8 mouse cellular contexts compared by ENCODE assay signal in genomic region chr4:62674031-62674995, GRCm38 (mm10).
A peak's percentile ranks its signal among the peaks of the same experiment; 100 is the strongest.
DNase-seq lines count a peak whose midpoint lies in the region; ATAC-seq lines count a peak whose summit lies in the region.

No protein-coding gene starts in this region.

- 1% methylated on average over 30 of the region's 30 CpGs for WGBS in forebrain, embryonic 11.5 days
- WGBS in intestine, embryonic 15.5 days, result 4% methylated on average over 30 of the region's 30 CpGs
- 1% methylated on average over 30 of the region's 30 CpGs for WGBS in midbrain, embryonic 11.5 days

- DNase-seq in adrenal gland, postnatal 10 days, result peak; percentile 55
- DNase-seq in adrenal gland, adult 18-20 months (ENCODE audit: low spot score in 2 of 2), result no peak
- DNase-seq in ZHBTc4 (ENCODE audit: low read depth, low spot score), result peak; percentile 42
- peak; percentile 77 for DNase-seq in forebrain, embryonic 11.5 days (ENCODE audit: low spot score)
- DNase-seq in midbrain, embryonic 11.5 days (ENCODE audit: low spot score, missing footprints), result peak; percentile 95
- DNase-seq in ovary, postnatal 36 days (ENCODE audit: low spot score), result no peak
- DNase-seq in right cerebral cortex, postnatal 14 days, result no peak

- peak overlapping the region; percentile 51 for H3K4me3 ChIP-seq in forebrain, embryonic 11.5 days (ENCODE audit: low read depth, low read length)
- H3K4me3 ChIP-seq in intestine, embryonic 15.5 days (replicated peaks), result peak overlapping the region; percentile 48
- peak overlapping the region; percentile 53 for H3K4me3 ChIP-seq in midbrain, embryonic 11.5 days (ENCODE audit: low read depth, low read length)

- H3K9ac ChIP-seq in forebrain, embryonic 11.5 days (ENCODE audit: low read length), result peak overlapping the region; percentile 77
- H3K9ac ChIP-seq in intestine, embryonic 15.5 days, result peak overlapping the region; percentile 58
- H3K9ac ChIP-seq in midbrain, embryonic 11.5 days (ENCODE audit: low read length), result peak overlapping the region; percentile 83

- peaks cover 13% of the 10 kb centered on the region; the same call in 1 of the 2 replicates for H3K4me1 ChIP-seq in forebrain, embryonic 11.5 days (replicated peaks; ENCODE audit: control insufficient read depth, insufficient read depth, low read length)
- peaks cover 43% of the 10 kb centered on the region for H3K4me1 ChIP-seq in intestine, embryonic 15.5 days (replicated peaks)
- H3K4me1 ChIP-seq in midbrain, embryonic 11.5 days (ENCODE audit: control insufficient read depth, insufficient read depth, low read length), result peaks cover 17% of the 10 kb centered on the region

- no peaks in the 10 kb centered on the region for H3K9me3 ChIP-seq in forebrain, embryonic 11.5 days (ENCODE audit: control insufficient read depth, low read length)
- no peaks in the 10 kb centered on the region for H3K9me3 ChIP-seq in intestine, embryonic 15.5 days
- no peaks in the 10 kb centered on the region for H3K9me3 ChIP-seq in midbrain, embryonic 11.5 days (ENCODE audit: control insufficient read depth, low read length)

- peak overlapping the region; percentile 25 for H3K27ac ChIP-seq in forebrain, embryonic 11.5 days (ENCODE audit: low read depth, low read length)
- H3K27ac ChIP-seq in intestine, embryonic 15.5 days, result 0 out of 2 replicates have a peak overlapping the region, but pooled peaks have one; percentile 28
- peak overlapping the region; percentile 3 for H3K27ac ChIP-seq in midbrain, embryonic 11.5 days (ENCODE audit: low read depth, low read length)

- ATAC-seq in forebrain, embryonic 11.5 days (replicated peaks; ENCODE audit: low FRiP score), result peak; percentile 67
- peak; percentile 63 for ATAC-seq in intestine, embryonic 15.5 days
- ATAC-seq in midbrain, embryonic 11.5 days (ENCODE audit: low FRiP score), result peak; percentile 61

- H3K27me3 ChIP-seq in forebrain, embryonic 11.5 days (ENCODE audit: control insufficient read depth, insufficient read depth, low read length), result no peaks in the 10 kb centered on the region
- H3K27me3 ChIP-seq in intestine, embryonic 15.5 days (replicated peaks), result no peaks in the 10 kb centered on the region
- no peaks in the 10 kb centered on the region for H3K27me3 ChIP-seq in midbrain, embryonic 11.5 days (ENCODE audit: control insufficient read depth, insufficient read depth, low read length)

- H3K36me3 ChIP-seq in forebrain, embryonic 11.5 days (ENCODE audit: control insufficient read depth, insufficient read depth, low read length), result no peaks in the 10 kb centered on the region; the same call in 1 of the 2 replicates
- no peaks in the 10 kb centered on the region for H3K36me3 ChIP-seq in intestine, embryonic 15.5 days
- no peaks in the 10 kb centered on the region for H3K36me3 ChIP-seq in midbrain, embryonic 11.5 days (ENCODE audit: control insufficient read depth, insufficient read depth, low read length)

- H3K4me2 ChIP-seq in forebrain, embryonic 11.5 days (ENCODE audit: low read depth, low read length, severe bottlenecking), result peak overlapping the region; percentile 62
- peak overlapping the region; percentile 57 for H3K4me2 ChIP-seq in intestine, embryonic 15.5 days (replicated peaks)
- H3K4me2 ChIP-seq in midbrain, embryonic 11.5 days, result peak overlapping the region; percentile 69

Comparison
In these comparisons a context has a peak if more than half of its experiments do, and no peak if none do; other contexts are left out.
1. DNase-seq: peak in adrenal gland, postnatal 10 days (single experiment), ZHBTc4 (single experiment), forebrain, embryonic 11.5 days (single experiment) and midbrain, embryonic 11.5 days (single experiment); none in adrenal gland, adult 18-20 months (0 of 2), ovary, postnatal 36 days (single experiment) and right cerebral cortex, postnatal 14 days (single experiment).
2. Peak in every context shown above with its lines, with median percentiles within 50 percentile points of each other: ATAC-seq, H3K27ac ChIP-seq, H3K4me2 ChIP-seq, H3K4me3 ChIP-seq and H3K9ac ChIP-seq.